Mouse (Mus musculus): ENCODE measurements around the gene Clasp2.
"Not testable (repeated sequence)": the region's sequence is repeated elsewhere in the genome, so short reads cannot be mapped to it uniquely, and the experiment has no call there.

The Clasp2 gene

GRCm38 (mm10) chr9:113741108-113741636 is at the start of gene Clasp2:
Gene Clasp2 (plus strand): TSS chr9:113741473.
- DNase-seq: peak; percentile 74

- DNase-seq: no peak
These were observed 39.7 kb upstream of the Clasp2 start for GRCm38 (mm10) chr9:113701441-113702160.

- DNase-seq: no peak
These were observed 35.2 kb upstream of the Clasp2 start for GRCm38 (mm10) chr9:113706108-113706507.

- DNase-seq: no peak
These were observed 34.4 kb upstream of the Clasp2 start for GRCm38 (mm10) chr9:113706841-113707240.

- DNase-seq: peak; percentile 90
These were observed 33.6 kb upstream of the Clasp2 start, which contains the start of gene Pdcd6ip for GRCm38 (mm10) chr9:113707481-113708360. Gene Pdcd6ip (minus strand): TSS chr9:113708259.

GRCm38 (mm10) chr9:113708361-113709280 is 32.7 kb upstream of the Clasp2 start:
- no peak for DNase-seq

GRCm38 (mm10) chr9:113710871-113711270 is 30.4 kb upstream of the Clasp2 start:
- no peak for DNase-seq

GRCm38 (mm10) chr9:113719063-113719462 is 22.2 kb upstream of the Clasp2 start:
- DNase-seq: no peak

- DNase-seq: no peak
These were observed 16.6 kb upstream of the Clasp2 start for GRCm38 (mm10) chr9:113724646-113725045.

- DNase-seq: not testable (repeated sequence)
These were observed 15.7 kb upstream of the Clasp2 start for GRCm38 (mm10) chr9:113725609-113726008.

- DNase-seq: no peak
These were observed 15.1 kb upstream of the Clasp2 start for GRCm38 (mm10) chr9:113726131-113726530.

GRCm38 (mm10) chr9:113726991-113727680 is 14.1 kb upstream of the Clasp2 start:
- DNase-seq: no peak

GRCm38 (mm10) chr9:113731540-113731939 is 9.7 kb upstream of the Clasp2 start:
- DNase-seq: no peak

- DNase-seq: no peak
These were observed 5.4 kb upstream of the Clasp2 start for GRCm38 (mm10) chr9:113735920-113736319.

- peak; percentile 51 for DNase-seq
These were observed 3.3 kb upstream of the Clasp2 start for GRCm38 (mm10) chr9:113738021-113738420.

- DNase-seq: no peak
These were observed 2.3 kb upstream of the Clasp2 start for GRCm38 (mm10) chr9:113738941-113739340.

- DNase-seq: no peak
These were observed 414 bp downstream of the Clasp2 start for GRCm38 (mm10) chr9:113741637-113742137.

- peak; percentile 47 for DNase-seq
These were observed 1.1 kb downstream of the Clasp2 start for GRCm38 (mm10) chr9:113742361-113742794.

- DNase-seq: no peak
These were observed 2.0 kb downstream of the Clasp2 start for GRCm38 (mm10) chr9:113743291-113743690.

GRCm38 (mm10) chr9:113749356-113749755 is 8.1 kb downstream of the Clasp2 start:
- DNase-seq: no peak

GRCm38 (mm10) chr9:113755888-113756719 is 14.8 kb downstream of the Clasp2 start:
- DNase-seq: no peak
